9 mouse cellular contexts compared by ENCODE assay signal in the genomic region with DNA sequence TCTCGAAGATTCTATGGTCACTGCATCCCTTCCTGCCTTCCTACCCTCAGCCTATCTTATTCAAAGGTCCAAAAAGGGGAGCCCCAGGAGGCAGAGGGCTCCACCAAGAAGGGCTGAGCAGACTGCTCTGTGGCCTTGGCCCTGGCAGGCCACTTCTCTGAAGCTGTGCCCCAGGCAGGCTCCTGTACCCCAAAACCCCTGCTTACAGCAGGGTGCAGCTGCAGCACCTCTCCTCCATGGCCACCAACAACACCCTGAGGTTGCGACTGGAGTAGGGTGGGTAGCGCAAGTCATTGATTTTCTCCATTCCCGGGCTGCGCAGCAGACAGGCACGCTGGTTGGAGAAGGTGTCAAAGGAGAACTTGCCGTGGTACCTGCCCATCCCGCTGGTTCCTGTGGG. TPM values are rescaled to one million over a fixed set of nuclear protein-coding genes. Genes with fewer than 3 reads are reported as not detected.
DNase-seq lines count a peak whose midpoint lies in the region; ATAC-seq and TF ChIP-seq lines count a peak whose summit lies in the region.
"Had no signal": no experiment of that assay in that cellular context is flagged by ENCODE, and none has a peak within 500 bp of the region (broad histone marks: within the 10 kb centered on the region; RNA-seq: fewer than 3 reads in every experiment).

No protein-coding gene starts in this region.

- no peaks in the 10 kb centered on the region for H3K27me3 ChIP-seq in heart, embryonic 16.5 days (ENCODE audit: control insufficient read depth, insufficient read depth, low read length)
- no peaks in the 10 kb centered on the region for H3K27me3 ChIP-seq in MEL (ENCODE audit: control insufficient read depth in 1 of 2, insufficient read depth in 2 of 2, low read length in 2 of 2)
- no peaks in the 10 kb centered on the region for H3K27me3 ChIP-seq in hindbrain, embryonic 11.5 days (ENCODE audit: control insufficient read depth, insufficient read depth, low read length)
- H3K27me3 ChIP-seq in midbrain, embryonic 11.5 days (ENCODE audit: control insufficient read depth, insufficient read depth, low read length), result no peaks in the 10 kb centered on the region
- H3K27me3 ChIP-seq: Patski had no signal

- no peak for ATAC-seq in heart, embryonic 16.5 days (replicated peaks; ENCODE audit: extremely low read depth, insufficient read depth, low FRiP score)
- ATAC-seq in hindbrain, embryonic 11.5 days (ENCODE audit: low FRiP score), result no peak
- no peak for ATAC-seq in midbrain, embryonic 11.5 days (ENCODE audit: low FRiP score)
- no peak for ATAC-seq in cerebellum, adult (ENCODE audit: insufficient number of reproducible peaks, low FRiP score, low TSS enrichment)
- ATAC-seq: Patski had no signal

- TF ChIP-seq CTCF in MEL (IDR thresholded peaks at IDR 0.05 in 2 of 3, conservative IDR thresholded peaks at IDR 0.05 in 1 of 3; ENCODE audit: control insufficient read depth in 1 of 3, insufficient read depth in 1 of 3, low read depth in 2 of 3, low read length in 3 of 3, poor library complexity in 1 of 3, severe bottlenecking in 1 of 3), result no peak

- peak overlapping the region; percentile 73 for H3K9ac ChIP-seq in heart, embryonic 16.5 days (ENCODE audit: low read length)
- H3K9ac ChIP-seq in MEL (ENCODE audit: control insufficient read depth, low read depth, low read length, poor library complexity, severe bottlenecking), result peak overlapping the region; percentile 88
- H3K9ac ChIP-seq in hindbrain, embryonic 11.5 days (ENCODE audit: low read depth, low read length), result no peak overlapping the region; the same call in 1 of the 2 replicates
- peak overlapping the region; percentile 68; the same call in 1 of the 2 replicates for H3K9ac ChIP-seq in midbrain, embryonic 11.5 days (ENCODE audit: low read length)

- peaks cover 20% of the 10 kb centered on the region for H3K36me3 ChIP-seq in heart, embryonic 16.5 days (ENCODE audit: control insufficient read depth, insufficient read depth)
- peaks cover 0 to 10% of the 10 kb centered on the region in 2 experiments; a peak in 2 of 4 replicates for H3K36me3 ChIP-seq in MEL (ENCODE audit: control insufficient read depth in 1 of 2, insufficient read depth in 2 of 2, low read length in 2 of 2)
- no peaks in the 10 kb centered on the region for H3K36me3 ChIP-seq in hindbrain, embryonic 11.5 days (ENCODE audit: control insufficient read depth, insufficient read depth, low read length)
- peaks cover 2% of the 10 kb centered on the region; the same call in 1 of the 2 replicates for H3K36me3 ChIP-seq in midbrain, embryonic 11.5 days (ENCODE audit: control insufficient read depth, insufficient read depth, low read length)

- peak overlapping the region; percentile 85 for H3K27ac ChIP-seq in heart, embryonic 16.5 days (ENCODE audit: low read length)
- peak overlapping the region; percentile 79 for H3K27ac ChIP-seq in MEL (ENCODE audit: control insufficient read depth, low read depth, low read length)
- no peak overlapping the region for H3K27ac ChIP-seq in hindbrain, embryonic 11.5 days (ENCODE audit: low read depth, low read length)
- H3K27ac ChIP-seq in midbrain, embryonic 11.5 days (ENCODE audit: low read depth, low read length), result no peak overlapping the region

- DNase-seq in heart, adult 11 months, result no peak
- no peak for DNase-seq in MEL (ENCODE audit: low read depth, low spot score)
- no peak for DNase-seq in hindbrain, embryonic 11.5 days (ENCODE audit: low spot score)
- DNase-seq in midbrain, embryonic 11.5 days (ENCODE audit: low spot score, missing footprints), result peak; percentile 75
- no peak for DNase-seq in gastrocnemius, adult 8-10 months (ENCODE audit: low spot score in 2 of 2)
- DNase-seq in adrenal gland, postnatal 36 days, result no peak

- TF ChIP-seq POLR2A in MEL (IDR thresholded peaks at IDR 0.05; ENCODE audit: control insufficient read depth in 1 of 2, insufficient read depth in 1 of 2, low read depth in 1 of 2, low read length in 2 of 2, poor library complexity in 1 of 2), result no peak

- no peaks in the 10 kb centered on the region for H3K9me3 ChIP-seq in heart, embryonic 16.5 days (replicated peaks; ENCODE audit: control insufficient read depth, low read length)
- no peaks in the 10 kb centered on the region for H3K9me3 ChIP-seq in MEL (replicated peaks; ENCODE audit: insufficient read depth, low read length)
- H3K9me3 ChIP-seq in hindbrain, embryonic 11.5 days (ENCODE audit: control insufficient read depth, low read length), result no peaks in the 10 kb centered on the region
- H3K9me3 ChIP-seq in midbrain, embryonic 11.5 days (ENCODE audit: control insufficient read depth, low read length), result no peaks in the 10 kb centered on the region

- 83% methylated on average over 8 of the region's 8 CpGs for WGBS in heart, embryonic 16.5 days
- WGBS in hindbrain, embryonic 11.5 days, result 89% methylated on average over 8 of the region's 8 CpGs
- 89% methylated on average over 8 of the region's 8 CpGs for WGBS in midbrain, embryonic 11.5 days

- peak overlapping the region; percentile 94 for H3K4me2 ChIP-seq in heart, embryonic 16.5 days (ENCODE audit: low read depth, low read length)
- peak overlapping the region; percentile 60 for H3K4me2 ChIP-seq in hindbrain, embryonic 11.5 days (replicated peaks; ENCODE audit: low read depth, low read length)
- H3K4me2 ChIP-seq in midbrain, embryonic 11.5 days, result peak overlapping the region; percentile 57

- peak overlapping the region; percentile 65 for H3K4me3 ChIP-seq in heart, embryonic 16.5 days (ENCODE audit: low read length)
- peak overlapping the region; percentile 86 to 88 for H3K4me3 ChIP-seq in MEL (ENCODE audit: control insufficient read depth in 1 of 2, insufficient read depth in 1 of 2, low read depth in 2 of 2, low read length in 2 of 2)
- peak overlapping the region; percentile 54; the same call in 1 of the 2 replicates for H3K4me3 ChIP-seq in hindbrain, embryonic 11.5 days (ENCODE audit: low read depth, low read length)
- H3K4me3 ChIP-seq in midbrain, embryonic 11.5 days (ENCODE audit: low read depth, low read length), result peak overlapping the region; percentile 67

- H3K79me2 ChIP-seq in MEL (ENCODE audit: control insufficient read depth, insufficient read depth, low read length, poor library complexity), result peaks cover 14% of the 10 kb centered on the region

- peaks cover 14% of the 10 kb centered on the region for H3K4me1 ChIP-seq in heart, embryonic 16.5 days (ENCODE audit: control insufficient read depth, insufficient read depth, low read length)
- peaks cover 0 to 19% of the 10 kb centered on the region in 2 experiments; a peak in 3 of 4 replicates for H3K4me1 ChIP-seq in MEL (ENCODE audit: control insufficient read depth in 1 of 2, insufficient read depth in 2 of 2, low read length in 2 of 2)
- peaks cover 10% of the 10 kb centered on the region; the same call in 1 of the 2 replicates for H3K4me1 ChIP-seq in hindbrain, embryonic 11.5 days (replicated peaks; ENCODE audit: control insufficient read depth, insufficient read depth, low read length)
- H3K4me1 ChIP-seq in midbrain, embryonic 11.5 days (ENCODE audit: control insufficient read depth, insufficient read depth, low read length), result peaks cover 11% of the 10 kb centered on the region

- no peak for TF ChIP-seq EP300 in MEL (IDR thresholded peaks at IDR 0.05; ENCODE audit: low read depth in 1 of 2, low read length in 2 of 2)

- no peak for TF ChIP-seq RAD21 in MEL (IDR thresholded peaks at IDR 0.05; ENCODE audit: low read depth, low read length)

RNA-seq across cellular contexts. Expression of a gene that starts 1.1 kb away (rescaled TPM):
- polyA plus RNA-seq in heart, embryonic 16.5 days (2015; fragmentation: Nextera tagmentation; extraction: Ambion mirVana), result 466 and 487 TPM in 2 replicates
- 204 and 205 TPM in 2 replicates for total RNA-seq in MEL (2012; rRNA removed)
- 100 to 1,000 TPM in 1 of 2 experiments, not detected in 1; 243 TPM for polyA plus RNA-seq in MEL (2012; ENCODE audit: insufficient read depth in 1 of 2, insufficient read length in 2 of 2, low read depth in 1 of 2, low replicate concordance in 2 of 2, missing spikeins in 1 of 2)
- polyA plus RNA-seq in hindbrain, embryonic 11.5 days (2014; fragmentation: Nextera tagmentation; extraction: Ambion mirVana), result 240 and 258 TPM in 2 replicates
- polyA plus RNA-seq in midbrain, embryonic 11.5 days (2014; fragmentation: Nextera tagmentation; extraction: Ambion mirVana), result 209 and 235 TPM in 2 replicates
- 100 to 1,000 TPM; 222 to 255 (median 235) TPM for total RNA-seq in gastrocnemius, adult 8-10 months (2022)
- total RNA-seq in adrenal gland, postnatal 36 days (2021), result 100 to 1,000 TPM; 331 to 356 TPM

RNA-seq across cellular contexts. Expression of a gene that starts 6.8 kb away (rescaled TPM):
- polyA plus RNA-seq in heart, embryonic 16.5 days (2015; fragmentation: Nextera tagmentation; extraction: Ambion mirVana), result 31.0 and 32.3 TPM in 2 replicates
- 17.0 and 21.4 TPM in 2 replicates for total RNA-seq in MEL (2012; rRNA removed)
- 10 to 100 TPM in 1 of 2 experiments, not detected in 1; 32.6 TPM for polyA plus RNA-seq in MEL (2012; ENCODE audit: insufficient read depth in 1 of 2, insufficient read length in 2 of 2, low read depth in 1 of 2, low replicate concordance in 2 of 2, missing spikeins in 1 of 2)
- polyA plus RNA-seq in hindbrain, embryonic 11.5 days (2014; fragmentation: Nextera tagmentation; extraction: Ambion mirVana), result 10.7 and 11.6 TPM in 2 replicates
- 7.7 and 8.9 TPM in 2 replicates for polyA plus RNA-seq in midbrain, embryonic 11.5 days (2014; fragmentation: Nextera tagmentation; extraction: Ambion mirVana)
- total RNA-seq in gastrocnemius, adult 8-10 months (2022), result 1 to 10 TPM; 2.2 to 5.1 (median 3.0) TPM
- 10 to 100 TPM; 57.7 to 65.9 TPM for total RNA-seq in adrenal gland, postnatal 36 days (2021)

RNA-seq across cellular contexts. Expression of a gene that starts 15.9 kb away (rescaled TPM):
- polyA plus RNA-seq in heart, embryonic 16.5 days (2015; fragmentation: Nextera tagmentation; extraction: Ambion mirVana), result 2.6 and 3.7 TPM in 2 replicates
- 0.07 and 0.08 TPM in 2 replicates for total RNA-seq in MEL (2012; rRNA removed)
- polyA plus RNA-seq in MEL (2012; ENCODE audit: insufficient read depth in 1 of 2, insufficient read length in 2 of 2, low read depth in 1 of 2, low replicate concordance in 2 of 2, missing spikeins in 1 of 2), result under 1 TPM in 1 of 2 experiments, not detected in 1; 0.10 TPM
- polyA plus RNA-seq in hindbrain, embryonic 11.5 days (2014; fragmentation: Nextera tagmentation; extraction: Ambion mirVana), result 0.59 and 1.4 TPM in 2 replicates
- polyA plus RNA-seq in midbrain, embryonic 11.5 days (2014; fragmentation: Nextera tagmentation; extraction: Ambion mirVana), result 0.67 and 0.99 TPM in 2 replicates
- total RNA-seq in gastrocnemius, adult 8-10 months (2022), result 1 to 10 TPM; 1.0 to 2.6 (median 1.3) TPM
- 100 to 1,000 TPM in 1 of 2 experiments, 10 to 100 TPM in 1; 30.1 to 194 TPM for total RNA-seq in adrenal gland, postnatal 36 days (2021)

RNA-seq across cellular contexts. Expression of a gene that starts 21.3 kb away (rescaled TPM):
- polyA plus RNA-seq in heart, embryonic 16.5 days (2015; fragmentation: Nextera tagmentation; extraction: Ambion mirVana), result 19.8 TPM in 2 replicates
- 4.3 and 4.7 TPM in 2 replicates for total RNA-seq in MEL (2012; rRNA removed)
- 1 to 10 TPM in 1 of 2 experiments, not detected in 1; 8.2 TPM for polyA plus RNA-seq in MEL (2012; ENCODE audit: insufficient read depth in 1 of 2, insufficient read length in 2 of 2, low read depth in 1 of 2, low replicate concordance in 2 of 2, missing spikeins in 1 of 2)
- polyA plus RNA-seq in hindbrain, embryonic 11.5 days (2014; fragmentation: Nextera tagmentation; extraction: Ambion mirVana), result 5.1 and 6.4 TPM in 2 replicates
- polyA plus RNA-seq in midbrain, embryonic 11.5 days (2014; fragmentation: Nextera tagmentation; extraction: Ambion mirVana), result 5.9 and 7.1 TPM in 2 replicates
- 1 to 10 TPM; 3.2 to 4.5 (median 3.5) TPM for total RNA-seq in gastrocnemius, adult 8-10 months (2022)
- total RNA-seq in adrenal gland, postnatal 36 days (2021), result 10 to 100 TPM; 49.1 to 62.5 TPM
- polyA plus RNA-seq: Patski had no signal

RNA-seq across cellular contexts. Expression of a gene that starts 44.8 kb away (rescaled TPM):
- not detected in 2 replicates for polyA plus RNA-seq in heart, embryonic 16.5 days (2015; fragmentation: Nextera tagmentation; extraction: Ambion mirVana)
- not detected in 2 replicates for total RNA-seq in MEL (2012; rRNA removed)
- not detected for polyA plus RNA-seq in MEL (2012; ENCODE audit: insufficient read depth in 1 of 2, insufficient read length in 2 of 2, low read depth in 1 of 2, low replicate concordance in 2 of 2, missing spikeins in 1 of 2)
- not detected in 2 replicates for polyA plus RNA-seq in hindbrain, embryonic 11.5 days (2014; fragmentation: Nextera tagmentation; extraction: Ambion mirVana)
- polyA plus RNA-seq in midbrain, embryonic 11.5 days (2014; fragmentation: Nextera tagmentation; extraction: Ambion mirVana), result not detected in 2 replicates
- total RNA-seq in gastrocnemius, adult 8-10 months (2022), result not detected
- total RNA-seq in adrenal gland, postnatal 36 days (2021), result 1 to 10 TPM in 1 of 2 experiments, under 1 TPM in 1; 0.20 to 1.1 TPM

Comparison
In these comparisons a context has a peak if more than half of its experiments do, and no peak if none do; other contexts are left out.
1. H3K27ac ChIP-seq: peak in heart, embryonic 16.5 days (single experiment) and MEL (single experiment); none in hindbrain, embryonic 11.5 days (single experiment) and midbrain, embryonic 11.5 days (single experiment).
2. Peak in every context shown above with its lines, with median percentiles within 50 percentile points of each other: H3K4me2 ChIP-seq and H3K4me3 ChIP-seq.